Mouse (Mus musculus): Measurements from ENCODE around the gene Fgfbp1. TPM values are rescaled to one million over a fixed set of nuclear protein-coding genes. Genes with fewer than 3 reads are reported as not detected.

The Fgfbp1 gene
- 5.5 and 5.8 TPM in 2 replicates for polyA plus RNA-seq (2014; fragmentation: Nextera tagmentation; extraction: Ambion mirVana)

GRCm38 (mm10) chr5:43981620-43982019 is at the start of gene Fgfbp1:
Gene Fgfbp1 (minus strand): TSS chr5:43981779.
- no peak within 1 kb of the TSS for H3K27ac ChIP-seq
- DNase-seq (ENCODE audit: low spot score) (no peak), ATAC-seq (ENCODE audit: low FRiP score) (no peak)
- no peak within 1 kb of the TSS for H3K4me3 ChIP-seq (replicated peaks; ENCODE audit: low read length)
- H3K36me3 ChIP-seq (replicated peaks; ENCODE audit: control insufficient read depth, insufficient read depth) = no peaks in the 10 kb centered on the region
- WGBS = 60% methylated on average over 4 of the region's 4 CpGs
- no peaks in the 10 kb centered on the region for H3K27me3 ChIP-seq (ENCODE audit: control insufficient read depth, insufficient read depth, low read length)
- H3K9ac ChIP-seq = no peak within 1 kb of the TSS
- no peak within 1 kb of the TSS for H3K4me2 ChIP-seq (replicated peaks)
- no peaks in the 10 kb centered on the region for H3K9me3 ChIP-seq (ENCODE audit: control insufficient read depth, low read length)
- no peaks in the 10 kb centered on the region for H3K4me1 ChIP-seq (replicated peaks; ENCODE audit: control insufficient read depth, insufficient read depth, low read length)

- DNase-seq (ENCODE audit: low spot score) (no peak), ATAC-seq (ENCODE audit: low FRiP score) (no peak)
- no peak overlapping the region for H3K9ac ChIP-seq
- no peaks in the 10 kb centered on the region for H3K4me1 ChIP-seq (replicated peaks; ENCODE audit: control insufficient read depth, insufficient read depth, low read length)
- H3K4me2 ChIP-seq (replicated peaks) = no peak overlapping the region
- H3K36me3 ChIP-seq (replicated peaks; ENCODE audit: control insufficient read depth, insufficient read depth) = peaks cover 11% of the 10 kb centered on the region
- no peak overlapping the region for H3K4me3 ChIP-seq (replicated peaks; ENCODE audit: low read length)
- 93% methylated on average over 9 of the region's 9 CpGs for WGBS
- H3K27ac ChIP-seq = no peak overlapping the region
- H3K9me3 ChIP-seq (ENCODE audit: control insufficient read depth, low read length) = no peaks in the 10 kb centered on the region
- H3K27me3 ChIP-seq (ENCODE audit: control insufficient read depth, insufficient read depth, low read length) = no peaks in the 10 kb centered on the region
These were observed 16.9 kb upstream of the Fgfbp1 start for GRCm38 (mm10) chr5:43998295-43998989.

- WGBS = 97% methylated on average over 8 of the region's 8 CpGs
- Histone ChIP-seq H3K9ac (no peak overlapping the region), H3K36me3 (replicated peaks; ENCODE audit: control insufficient read depth, insufficient read depth) (peaks cover 8% of the 10 kb centered on the region), H3K9me3 (ENCODE audit: control insufficient read depth, low read length) (no peaks in the 10 kb centered on the region), H3K4me1 (replicated peaks; ENCODE audit: control insufficient read depth, insufficient read depth, low read length) (no peaks in the 10 kb centered on the region), H3K4me3 (replicated peaks; ENCODE audit: low read length) (no peak overlapping the region), H3K4me2 (replicated peaks) (no peak overlapping the region), H3K27me3 (ENCODE audit: control insufficient read depth, insufficient read depth, low read length) (no peaks in the 10 kb centered on the region), H3K27ac (no peak overlapping the region)
- ATAC-seq (ENCODE audit: low FRiP score) (no peak), DNase-seq (ENCODE audit: low spot score) (no peak)
These were observed 16.0 kb upstream of the Fgfbp1 start for GRCm38 (mm10) chr5:43997626-43998025.

- H3K4me1 ChIP-seq (replicated peaks; ENCODE audit: control insufficient read depth, insufficient read depth, low read length) = no peaks in the 10 kb centered on the region
- no peaks in the 10 kb centered on the region for H3K9me3 ChIP-seq (ENCODE audit: control insufficient read depth, low read length)
- H3K9ac ChIP-seq = no peak overlapping the region
- H3K4me2 ChIP-seq (replicated peaks) = no peak overlapping the region
- no peaks in the 10 kb centered on the region for H3K27me3 ChIP-seq (ENCODE audit: control insufficient read depth, insufficient read depth, low read length)
- no peak overlapping the region for H3K4me3 ChIP-seq (replicated peaks; ENCODE audit: low read length)
- 91% methylated on average over 4 of the region's 4 CpGs for WGBS
- no peak overlapping the region for H3K27ac ChIP-seq
- H3K36me3 ChIP-seq (replicated peaks; ENCODE audit: control insufficient read depth, insufficient read depth) = peaks cover 1% of the 10 kb centered on the region
- ATAC-seq (ENCODE audit: low FRiP score) (no peak), DNase-seq (ENCODE audit: low spot score) (no peak)
These were observed 14.6 kb upstream of the Fgfbp1 start for GRCm38 (mm10) chr5:43996162-43996561.

- H3K27ac ChIP-seq = no peak overlapping the region
- 93% methylated on average over 2 of the region's 2 CpGs for WGBS
- no peak overlapping the region for H3K4me3 ChIP-seq (replicated peaks; ENCODE audit: low read length)
- H3K4me2 ChIP-seq (replicated peaks) = no peak overlapping the region
- ATAC-seq (ENCODE audit: low FRiP score) = no peak
- no peaks in the 10 kb centered on the region for H3K9me3 ChIP-seq (ENCODE audit: control insufficient read depth, low read length)
- H3K4me1 ChIP-seq (replicated peaks; ENCODE audit: control insufficient read depth, insufficient read depth, low read length) = no peaks in the 10 kb centered on the region
- no peaks in the 10 kb centered on the region for H3K27me3 ChIP-seq (ENCODE audit: control insufficient read depth, insufficient read depth, low read length)
- no peak for DNase-seq (ENCODE audit: low spot score)
- H3K36me3 ChIP-seq (replicated peaks; ENCODE audit: control insufficient read depth, insufficient read depth) = no peaks in the 10 kb centered on the region; the same call in 1 of the 2 replicates
- no peak overlapping the region for H3K9ac ChIP-seq
These were observed 13.4 kb upstream of the Fgfbp1 start for GRCm38 (mm10) chr5:43994981-43995380.

GRCm38 (mm10) chr5:43990316-43990715 is 8.7 kb upstream of the Fgfbp1 start:
- Histone ChIP-seq H3K27ac (no peak overlapping the region), H3K4me1 (replicated peaks; ENCODE audit: control insufficient read depth, insufficient read depth, low read length) (no peaks in the 10 kb centered on the region), H3K4me2 (replicated peaks) (no peak overlapping the region), H3K4me3 (replicated peaks; ENCODE audit: low read length) (no peak overlapping the region), H3K36me3 (replicated peaks; ENCODE audit: control insufficient read depth, insufficient read depth) (no peaks in the 10 kb centered on the region), H3K9me3 (ENCODE audit: control insufficient read depth, low read length) (no peaks in the 10 kb centered on the region), H3K9ac (no peak overlapping the region), H3K27me3 (ENCODE audit: control insufficient read depth, insufficient read depth, low read length) (no peaks in the 10 kb centered on the region)
- 59% methylated on average over 6 of the region's 6 CpGs for WGBS
- DNase-seq (ENCODE audit: low spot score) = peak; percentile 32
- ATAC-seq (ENCODE audit: low FRiP score) = no peak

GRCm38 (mm10) chr5:43989017-43989416 is 7.4 kb upstream of the Fgfbp1 start:
- ATAC-seq (ENCODE audit: low FRiP score) (no peak), DNase-seq (ENCODE audit: low spot score) (no peak)
- Histone ChIP-seq H3K9ac (no peak overlapping the region), H3K9me3 (ENCODE audit: control insufficient read depth, low read length) (no peaks in the 10 kb centered on the region), H3K4me3 (replicated peaks; ENCODE audit: low read length) (no peak overlapping the region), H3K27me3 (ENCODE audit: control insufficient read depth, insufficient read depth, low read length) (no peaks in the 10 kb centered on the region), H3K4me1 (replicated peaks; ENCODE audit: control insufficient read depth, insufficient read depth, low read length) (no peaks in the 10 kb centered on the region), H3K36me3 (replicated peaks; ENCODE audit: control insufficient read depth, insufficient read depth) (no peaks in the 10 kb centered on the region), H3K4me2 (replicated peaks) (no peak overlapping the region), H3K27ac (no peak overlapping the region)
- 83% methylated on average over 5 of the region's 5 CpGs for WGBS

- Histone ChIP-seq H3K4me3 (replicated peaks; ENCODE audit: low read length) (no peak overlapping the region), H3K27me3 (ENCODE audit: control insufficient read depth, insufficient read depth, low read length) (no peaks in the 10 kb centered on the region), H3K36me3 (replicated peaks; ENCODE audit: control insufficient read depth, insufficient read depth) (no peaks in the 10 kb centered on the region), H3K4me1 (replicated peaks; ENCODE audit: control insufficient read depth, insufficient read depth, low read length) (no peaks in the 10 kb centered on the region), H3K9ac (no peak overlapping the region), H3K9me3 (ENCODE audit: control insufficient read depth, low read length) (no peaks in the 10 kb centered on the region), H3K4me2 (replicated peaks) (no peak overlapping the region), H3K27ac (no peak overlapping the region)
- ATAC-seq (ENCODE audit: low FRiP score) (no peak), DNase-seq (ENCODE audit: low spot score) (no peak)
These were observed 4.6 kb upstream of the Fgfbp1 start for GRCm38 (mm10) chr5:43986212-43986611.

GRCm38 (mm10) chr5:43982896-43983295 is 1.3 kb upstream of the Fgfbp1 start:
- Histone ChIP-seq H3K27ac (no peak overlapping the region), H3K9ac (no peak overlapping the region), H3K4me2 (replicated peaks) (no peak overlapping the region), H3K4me3 (replicated peaks; ENCODE audit: low read length) (no peak overlapping the region), H3K36me3 (replicated peaks; ENCODE audit: control insufficient read depth, insufficient read depth) (no peaks in the 10 kb centered on the region), H3K27me3 (ENCODE audit: control insufficient read depth, insufficient read depth, low read length) (no peaks in the 10 kb centered on the region), H3K4me1 (replicated peaks; ENCODE audit: control insufficient read depth, insufficient read depth, low read length) (no peaks in the 10 kb centered on the region), H3K9me3 (ENCODE audit: control insufficient read depth, low read length) (no peaks in the 10 kb centered on the region)
- ATAC-seq (ENCODE audit: low FRiP score) = no peak
- no peak for DNase-seq (ENCODE audit: low spot score)
- 67% methylated on average over 1 of the region's 1 CpGs for WGBS

- WGBS = 90% methylated on average over 2 of the region's 2 CpGs
- ATAC-seq (ENCODE audit: low FRiP score) (no peak), DNase-seq (ENCODE audit: low spot score) (no peak)
- H3K36me3 ChIP-seq (replicated peaks; ENCODE audit: control insufficient read depth, insufficient read depth) = no peaks in the 10 kb centered on the region
- no peaks in the 10 kb centered on the region for H3K4me1 ChIP-seq (replicated peaks; ENCODE audit: control insufficient read depth, insufficient read depth, low read length)
- no peak overlapping the region for H3K4me3 ChIP-seq (replicated peaks; ENCODE audit: low read length)
- H3K27me3 ChIP-seq (ENCODE audit: control insufficient read depth, insufficient read depth, low read length) = no peaks in the 10 kb centered on the region
- H3K4me2 ChIP-seq (replicated peaks) = no peak overlapping the region
- H3K9ac ChIP-seq = no peak overlapping the region
- no peak overlapping the region for H3K27ac ChIP-seq
- H3K9me3 ChIP-seq (ENCODE audit: control insufficient read depth, low read length) = no peaks in the 10 kb centered on the region
These were observed 1.2 kb downstream of the Fgfbp1 start for GRCm38 (mm10) chr5:43980397-43980796.

Data from hindbrain, embryonic 14.5 days (tissue).